Mouse (Mus musculus) telencephalon, adult 2 months (tissue): ENCODE data around the gene Vmn2r10.
"Not testable (repeated sequence)": the region's sequence is repeated elsewhere in the genome, so short reads cannot be mapped to it uniquely, and the experiment has no call there.

ENCODE experiments used
- DNase-seq: peaks from one replicate; pipeline ENCODE4 v3.0.0-alpha.2; 2011; ENCODE audit warnings: low read depth, low spot score

Gene Vmn2r10

DNA sequence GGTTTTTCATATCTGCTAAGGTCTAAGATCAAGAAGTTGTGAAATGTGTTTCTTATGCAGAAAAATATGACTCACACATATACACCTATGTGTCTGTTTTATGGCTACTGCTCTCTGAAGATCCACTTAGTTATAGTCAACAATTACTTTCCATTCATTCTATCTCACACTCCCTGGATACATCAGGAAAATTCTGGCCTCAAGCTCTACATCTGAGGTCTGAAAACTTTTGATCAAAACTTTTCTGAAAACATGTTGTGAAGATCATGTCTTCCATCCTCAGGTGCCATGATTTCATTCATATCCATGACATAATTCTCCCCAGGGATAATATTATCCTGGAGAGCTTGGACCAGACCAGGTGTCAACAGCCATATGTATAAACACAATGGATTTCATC is at the start of gene Vmn2r10:
TSS of gene Vmn2r10 (minus strand) at position 101 of the 400 bp plus-strand sequence.
- DNase-seq = not testable (repeated sequence)

- no peak for DNase-seq
These were observed 49.0 kb upstream of the Vmn2r10 start for GRCm38 (mm10) chr5:109055286-109055685.

- DNase-seq = no peak
These were observed 26.3 kb upstream of the Vmn2r10 start for GRCm38 (mm10) chr5:109032591-109032990.

DNA sequence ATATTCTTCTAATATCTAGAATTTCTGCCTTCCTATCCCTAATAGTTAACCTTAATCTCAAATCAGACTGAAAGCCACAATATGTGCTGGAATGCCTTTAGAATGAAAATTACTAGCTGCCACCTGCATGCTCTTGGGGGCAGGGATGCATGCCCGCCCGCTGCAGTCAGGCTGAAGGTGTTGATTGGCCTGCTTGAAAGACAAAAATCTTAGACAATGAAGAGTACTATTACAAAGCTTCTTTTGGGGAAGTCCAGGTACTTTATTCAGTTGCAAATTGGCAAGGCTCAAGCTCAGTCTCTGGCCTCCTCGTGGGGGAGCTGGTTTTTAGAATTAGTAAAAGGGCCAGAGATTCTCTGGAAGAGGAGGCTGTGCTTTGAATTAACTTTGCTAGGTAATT is 17.4 kb downstream of the Vmn2r10 start:
- no peak for DNase-seq
